Mouse (Mus musculus) bone marrow macrophage, adult 2 months (primary cell): ENCODE measurements around the gene Adtrp. TPM values are rescaled to one million over a fixed set of nuclear protein-coding genes. Genes with fewer than 3 reads are reported as not detected.

Experiments
- H3K27ac ChIP-seq: 2 replicates; pipeline ENCODE4 v1.5.1; 2012; ENCODE audit warnings: low read depth, low read length; ENCODE audit not compliant: insufficient read depth
- H3K4me1 ChIP-seq: 2 replicates; pipeline ENCODE4 v1.6.1; 2012; ENCODE audit warnings: low read length; ENCODE audit not compliant: control insufficient read depth, insufficient read depth
- H3K4me3 ChIP-seq: 2 replicates; pipeline ENCODE4 v1.5.1; 2012; ENCODE audit warnings: mild to moderate bottlenecking, low read length, moderate library complexity; ENCODE audit not compliant: insufficient read depth
- CTCF ChIP-seq: IDR thresholded peaks from 2 replicates; pipeline ENCODE4 v1.5.1; 2012; ENCODE audit warnings: low read depth, mild to moderate bottlenecking, low read length, moderate library complexity
- POLR2A ChIP-seq: IDR thresholded peaks from 2 replicates; pipeline ENCODE4 v1.6.1; 2012; ENCODE audit warnings: mild to moderate bottlenecking, low read depth, low read length, borderline replicate concordance
- polyA plus RNA-seq: library from polyadenylated mRNA; stranded (reverse); fragments of >200 nt; gene quantifications from 2 replicates; pipeline ENCODE4 v1.2.4, GENCODE M21; 2012; ENCODE audit not compliant: missing spikeins, insufficient read depth, insufficient read length

Adtrp gene
- polyA plus RNA-seq, 1 experiment = not detected

DNA sequence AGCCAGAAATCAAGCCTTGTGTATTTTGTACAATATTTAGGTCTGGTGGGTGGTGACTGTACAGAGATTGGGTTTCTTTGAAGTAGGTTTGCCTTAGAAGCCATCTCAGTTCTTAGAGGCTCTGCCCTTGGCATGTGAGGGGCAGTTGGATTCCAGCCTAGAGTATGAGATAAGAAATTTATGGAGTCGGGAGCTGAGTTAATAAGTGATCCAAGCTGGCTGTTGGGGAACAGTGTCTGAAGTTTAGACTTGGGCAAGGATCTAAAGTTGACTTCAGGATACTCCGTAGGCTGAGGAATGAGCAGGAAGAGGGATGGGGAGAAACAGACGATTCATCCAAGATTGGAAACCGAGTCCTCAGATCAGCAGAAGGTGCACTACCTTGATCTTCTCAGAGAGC is 29.9 kb downstream of the Adtrp start:
- TF ChIP-seq POLR2A (no peak), CTCF (no peak)
- Histone ChIP-seq H3K4me3 (no peak overlapping the region), H3K27ac (no peak overlapping the region), H3K4me1 (peaks cover 24% of the 10 kb centered on the region)

DNA sequence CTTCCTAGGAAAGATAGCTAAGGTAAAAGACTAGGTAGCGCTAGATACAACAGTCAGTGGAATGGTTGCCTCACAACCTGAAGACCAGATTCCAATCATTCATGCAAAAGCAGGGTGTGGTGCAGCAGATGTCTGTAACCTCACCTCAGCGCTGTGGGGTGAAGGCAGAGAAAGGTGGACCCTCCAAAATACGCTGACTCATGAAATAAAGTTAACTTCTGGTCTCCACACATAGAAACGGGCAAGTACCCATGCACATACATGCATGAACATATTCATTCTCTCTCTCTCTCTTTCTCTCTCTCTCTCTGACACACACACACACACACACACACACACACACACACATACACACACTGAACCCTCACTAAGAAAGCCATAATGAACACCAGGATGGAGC is 30.8 kb downstream of the Adtrp start:
- Histone ChIP-seq H3K27ac (no peak overlapping the region), H3K4me1 (peaks cover 20% of the 10 kb centered on the region), H3K4me3 (no peak overlapping the region)
- TF ChIP-seq CTCF (no peak), POLR2A (no peak)

DNA sequence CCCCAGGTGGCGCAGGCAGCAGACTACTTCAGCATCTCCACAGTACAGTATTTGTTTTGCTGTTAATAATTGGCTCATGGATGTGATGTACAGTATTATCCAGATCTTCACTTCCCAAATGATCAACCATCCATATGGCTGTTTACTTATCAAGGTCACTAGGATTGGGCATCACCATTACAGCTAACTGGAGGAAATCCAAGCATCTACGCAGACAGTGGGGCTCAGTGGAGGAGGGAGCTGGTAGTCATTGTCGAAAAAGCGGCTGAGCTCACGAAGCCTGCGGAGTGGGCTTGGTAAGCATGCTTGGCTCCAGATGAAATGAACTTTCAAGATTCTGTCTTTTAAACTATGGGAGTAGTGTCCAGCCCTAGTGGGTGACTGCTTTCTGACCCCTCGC is 36.7 kb downstream of the Adtrp start:
- no peak for TF ChIP-seq CTCF
- no peak for TF ChIP-seq POLR2A
- Histone ChIP-seq H3K27ac (no peak overlapping the region), H3K4me1 (no peaks in the 10 kb centered on the region; the same call in 1 of the 2 replicates), H3K4me3 (no peak overlapping the region)

DNA sequence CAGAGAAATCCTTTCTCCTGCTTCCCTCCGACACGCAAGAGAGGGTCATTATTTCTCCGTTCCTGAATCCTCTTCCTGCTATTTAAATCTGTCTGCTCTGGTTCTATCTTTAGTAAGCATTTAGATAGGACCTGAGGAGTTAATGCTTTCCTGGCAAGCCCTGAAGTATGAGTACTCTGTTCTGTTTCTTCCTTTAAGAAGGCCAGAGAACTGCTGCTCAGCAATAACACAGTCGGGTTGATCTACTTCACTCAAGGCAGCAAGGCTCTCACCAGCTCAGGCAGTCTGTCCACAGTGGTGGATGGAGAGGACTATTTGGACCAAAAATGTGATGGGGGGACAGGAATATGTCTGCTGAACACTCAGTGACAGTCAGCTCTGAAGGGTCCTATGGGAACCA is 39.7 kb downstream of the Adtrp start:
- no peak for TF ChIP-seq POLR2A
- no peak overlapping the region for H3K27ac ChIP-seq
- no peak overlapping the region for H3K4me3 ChIP-seq
- H3K4me1 ChIP-seq = peaks cover 21% of the 10 kb centered on the region

DNA sequence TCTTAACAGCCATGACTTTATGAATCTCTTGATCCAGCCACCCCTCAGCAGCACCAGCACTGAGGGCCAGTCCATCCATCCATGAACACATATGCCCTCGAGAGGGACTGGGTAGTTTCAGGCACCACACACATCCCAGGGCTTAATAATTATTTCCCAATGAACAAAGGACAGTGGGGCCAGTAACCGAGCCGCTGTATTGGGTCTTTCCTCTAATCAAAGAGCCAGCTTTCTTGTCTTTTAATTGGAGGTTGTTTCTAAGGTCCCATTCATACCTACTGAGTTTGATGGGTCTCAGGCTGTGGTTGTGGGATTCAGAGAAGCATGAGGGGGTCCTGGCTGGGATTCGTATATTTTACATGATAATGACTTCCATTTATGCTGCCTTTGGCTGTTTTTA is 40.2 kb downstream of the Adtrp start:
- Histone ChIP-seq H3K4me3 (no peak overlapping the region), H3K27ac (no peak overlapping the region), H3K4me1 (peaks cover 26% of the 10 kb centered on the region)
- TF ChIP-seq CTCF = no peak
- no peak for TF ChIP-seq POLR2A

DNA sequence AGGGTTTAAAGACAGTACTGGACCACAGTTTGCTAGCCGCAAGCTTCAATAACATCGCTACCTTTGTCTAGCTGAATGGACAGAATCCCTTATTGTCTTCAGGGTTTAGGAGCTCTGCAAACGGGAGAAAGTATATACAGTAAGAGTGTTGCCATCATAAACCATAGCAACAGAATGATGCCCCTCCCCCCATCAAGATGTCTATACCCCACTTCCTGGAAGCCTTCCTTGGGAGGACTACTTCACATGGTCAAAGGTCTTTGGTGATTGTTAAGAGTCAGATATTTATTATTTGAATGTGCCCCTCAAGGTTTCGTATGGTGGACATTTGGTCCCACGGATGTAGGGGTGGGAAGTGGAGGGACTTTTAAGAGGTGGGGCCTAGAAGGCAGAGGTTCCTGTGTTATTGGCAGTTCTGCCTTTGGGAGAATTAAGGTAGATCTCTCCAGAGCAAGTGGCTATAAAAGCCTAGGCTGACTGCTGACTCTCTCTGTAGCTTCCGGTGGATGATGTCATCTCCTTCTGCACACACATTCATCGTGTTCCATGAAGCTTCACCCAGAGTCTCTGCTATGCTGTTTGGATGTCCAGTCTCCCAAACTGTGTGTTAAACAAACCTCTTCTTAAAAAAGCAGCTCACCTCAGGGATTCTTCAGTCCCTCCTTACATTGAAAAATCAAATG is 42.2 kb downstream of the Adtrp start:
- TF ChIP-seq POLR2A (no peak), CTCF (no peak)
- H3K4me3 ChIP-seq = no peak overlapping the region
- peak overlapping the region; percentile 57 for H3K27ac ChIP-seq
- H3K4me1 ChIP-seq = peaks cover 43% of the 10 kb centered on the region

DNA sequence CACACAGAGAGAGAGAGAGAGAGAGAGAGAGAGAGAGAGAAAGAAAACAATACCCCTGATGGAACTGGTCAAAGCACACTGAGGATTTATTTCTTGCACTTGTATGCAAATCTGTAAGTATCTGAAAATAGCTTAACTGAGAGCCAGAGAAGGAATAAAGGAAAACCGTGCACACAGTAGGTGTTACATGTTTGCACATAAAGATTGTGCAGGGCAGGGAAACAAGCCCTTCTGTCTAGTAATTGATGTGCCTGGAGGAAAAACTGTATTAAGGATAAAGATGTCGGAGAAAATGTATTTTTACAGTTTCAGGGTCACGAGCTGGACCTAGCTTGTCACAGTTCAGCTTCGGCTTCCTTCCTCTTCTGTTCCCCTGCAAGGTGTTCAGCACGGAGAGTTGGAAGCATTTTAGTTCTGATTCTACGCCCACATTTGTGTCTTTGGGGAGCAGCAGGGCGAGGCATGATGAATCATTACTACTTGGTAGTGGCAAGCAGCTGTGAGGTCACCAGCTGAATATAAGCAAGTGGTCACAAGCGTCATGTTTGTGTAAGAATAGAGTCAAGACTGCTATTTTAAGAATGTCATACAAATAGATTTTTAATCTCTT is 43.7 kb downstream of the Adtrp start:
- peak overlapping the region; percentile 0; the same call in 1 of the 2 replicates for H3K4me3 ChIP-seq
- peaks cover 43% of the 10 kb centered on the region for H3K4me1 ChIP-seq
- TF ChIP-seq POLR2A (no peak), CTCF (no peak)
- H3K27ac ChIP-seq = peak overlapping the region; percentile 38

DNA sequence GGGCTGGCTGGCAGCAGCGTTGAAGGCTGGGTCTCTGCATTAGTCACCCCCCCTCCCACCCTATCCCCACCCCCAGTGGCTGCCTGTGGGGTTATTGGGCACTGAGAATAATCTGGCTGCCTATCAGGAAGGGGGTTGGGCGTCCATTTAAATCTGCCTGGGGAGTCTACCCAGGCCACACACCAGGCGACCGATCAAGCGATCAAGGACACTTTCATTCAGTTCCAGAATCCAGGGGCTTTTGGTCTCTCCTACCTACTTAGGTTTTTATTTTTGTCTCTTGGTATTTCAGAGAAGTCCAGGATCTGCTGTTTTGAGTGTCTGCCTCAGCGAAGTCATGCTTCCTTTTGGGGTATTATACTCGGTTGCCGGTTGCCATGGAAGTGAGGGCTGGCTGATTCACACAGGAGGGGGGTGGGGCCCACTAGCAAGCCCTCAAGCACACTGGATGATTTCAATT is 46.3 kb downstream of the Adtrp start:
- Histone ChIP-seq H3K4me3 (no peak overlapping the region), H3K4me1 (peaks cover 43% of the 10 kb centered on the region), H3K27ac (peak overlapping the region; percentile 39; the same call in 1 of the 2 replicates)
- TF ChIP-seq CTCF (no peak), POLR2A (no peak)

DNA sequence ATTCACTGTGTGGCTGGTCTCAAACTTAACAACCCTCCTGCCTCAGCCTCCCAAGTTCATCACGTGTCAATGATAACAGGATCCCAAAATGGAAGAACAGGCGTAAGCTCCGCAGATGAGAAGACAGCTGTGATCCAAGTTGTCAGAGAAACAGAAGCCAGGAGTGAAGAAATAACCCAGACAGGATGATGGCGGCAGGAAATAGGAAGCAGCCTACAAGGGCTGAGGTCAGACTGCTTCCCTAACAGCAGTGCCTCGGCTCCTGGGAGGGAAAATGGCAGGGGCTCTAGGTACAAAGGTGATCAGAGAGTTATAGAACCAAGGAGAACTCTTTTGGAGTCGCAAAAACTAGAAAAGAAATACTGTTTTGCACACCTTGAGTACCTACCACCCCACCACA is 54.6 kb downstream of the Adtrp start:
- TF ChIP-seq CTCF = no peak
- TF ChIP-seq POLR2A = no peak
- no peak overlapping the region for H3K27ac ChIP-seq

DNA sequence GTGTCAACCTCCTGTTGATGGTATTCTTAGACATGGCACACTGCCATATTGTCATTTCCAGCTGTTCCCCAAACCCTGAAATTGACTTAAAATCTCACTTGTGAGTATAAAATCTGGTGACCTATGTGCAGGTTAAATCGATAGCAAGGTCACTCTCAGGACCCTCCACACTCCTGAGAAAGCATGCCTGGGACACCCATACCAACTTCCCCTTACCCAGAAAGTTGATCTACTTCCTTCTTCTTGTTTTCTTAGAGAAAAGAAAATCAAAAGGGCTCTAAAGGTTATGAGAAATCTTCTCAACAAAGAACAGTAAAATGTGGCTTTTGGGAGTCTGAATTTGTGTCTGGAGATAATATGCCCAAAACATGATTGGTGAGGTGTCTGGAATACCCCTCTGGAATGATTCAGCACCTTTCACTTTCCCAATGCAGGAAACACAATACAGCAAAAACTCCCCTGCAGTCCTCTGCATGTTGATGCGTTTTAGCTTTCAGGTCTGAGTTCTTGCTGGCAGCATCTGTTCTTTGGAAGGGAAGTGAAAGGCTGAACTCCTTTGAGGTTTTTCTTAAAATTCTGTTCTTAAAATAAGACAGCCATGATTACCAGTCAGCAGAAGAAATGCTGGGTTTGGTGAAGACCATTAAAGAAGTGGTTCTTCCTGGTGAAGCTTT is 59.5 kb downstream of the Adtrp start:
- peak overlapping the region; percentile 71 for H3K27ac ChIP-seq
- no peak for TF ChIP-seq POLR2A
- TF ChIP-seq CTCF = no peak
- H3K4me3 ChIP-seq = no peak overlapping the region
- H3K4me1 ChIP-seq = peaks cover 28% of the 10 kb centered on the region

More for the DNA sequence above, 54.6 kb downstream of the Adtrp start:
- H3K4me1 ChIP-seq = peaks cover 18% of the 10 kb centered on the region
- H3K4me3 ChIP-seq = no peak overlapping the region
